Mouse (Mus musculus) hindbrain, postnatal 0 days (tissue): ENCODE data around the gene Rsf1. TPM values are rescaled to one million over a fixed set of nuclear protein-coding genes. Genes with fewer than 3 reads are reported as not detected.

Experiments used
- ATAC-seq: fragments of 200-750 bp; cut with Nextera tagmentation; 2 replicates; pipeline ENCODE4 v1.8.0; 2017; ENCODE audit warnings: mild to moderate bottlenecking, moderate TSS enrichment, moderate library complexity
- DNase-seq: peaks from one replicate; pipeline ENCODE4 v3.0.0-alpha.2; 2015; ENCODE audit warnings: low spot score
- H3K27ac ChIP-seq: fragments of 300-500 bp; sonication (generic); 2 replicates; pipeline ENCODE4 v1.5.1; 2014; ENCODE audit warnings: mild to moderate bottlenecking
- H3K27me3 ChIP-seq: fragments of 300-500 bp; sonication (generic); 2 replicates; pipeline ENCODE4 v1.6.1; 2014; ENCODE audit warnings: low read length, mixed read lengths; ENCODE audit not compliant: insufficient read depth
- H3K36me3 ChIP-seq: fragments of 300-500 bp; sonication (generic); 2 replicates; pipeline ENCODE4 v1.6.1; 2014; ENCODE audit warnings: low read length, mixed read lengths; ENCODE audit not compliant: insufficient read depth
- H3K4me1 ChIP-seq: fragments of 300-500 bp; sonication (generic); 2 replicates; pipeline ENCODE4 v1.6.1; 2014; ENCODE audit warnings: antibody characterized with exemption, low read length, mixed read lengths; ENCODE audit not compliant: insufficient read depth
- H3K4me2 ChIP-seq: fragments of 300-500 bp; sonication (generic); 2 replicates; pipeline ENCODE4 v1.6.1; 2014; ENCODE audit warnings: low read depth, mild to moderate bottlenecking, low read length, moderate library complexity, mixed read lengths
- H3K4me3 ChIP-seq: fragments of 300-500 bp; sonication (generic); 2 replicates; pipeline ENCODE4 v1.5.1; 2014; ENCODE audit warnings: low read length
- H3K9ac ChIP-seq: fragments of 300-500 bp; sonication (generic); replicated peaks from 2 replicates; pipeline ENCODE4 v1.6.1; 2014; ENCODE audit warnings: mild to moderate bottlenecking, low read length, moderate library complexity, mixed read lengths
- H3K9me3 ChIP-seq: fragments of 300-500 bp; sonication (generic); 2 replicates; pipeline ENCODE4 v1.6.1; 2016; ENCODE audit warnings: low read length, mixed read lengths
- CTCF ChIP-seq: IDR thresholded peaks from 2 replicates; pipeline ENCODE4 v1.5.1; 2016; ENCODE audit warnings: antibody characterized with exemption, control low read depth, low read depth
- WGBS: fragments of 180-500 bp; shearing (Covaris S2); extraction: QIAGEN DNeasy Blood & Tissue Kit; methylation state at CpG from one replicate; pipeline ENCODE4 v1.1.7; 2014; 5-methylcytosine and 5-hydroxymethylcytosine counted together
- polyA plus RNA-seq: library from polyadenylated mRNA; unstranded; fragments of >200 nt; fragmentation: Nextera tagmentation; extraction: Ambion mirVana; gene quantifications from 2 replicates; pipeline ENCODE4 v1.2.1, GENCODE M21; 2015
- total RNA-seq: library from RNA; depleted of rRNA; stranded (reverse); fragments of >200 nt; gene quantifications from 2 replicates; pipeline ENCODE4 v1.2.3, GENCODE M21; 2014; rRNA removed

Rsf1 gene
- total RNA-seq: 16.7 and 18.2 TPM in 2 replicates
- 26.3 and 27.6 TPM in 2 replicates for polyA plus RNA-seq

- peak; percentile 98 for ATAC-seq
- under 1% methylated on average over 50 of the region's 68 CpGs for WGBS
- H3K9ac ChIP-seq: peak within 1 kb of the TSS; percentile 100
- no peaks in the 10 kb centered on the region for H3K4me1 ChIP-seq
- H3K27ac ChIP-seq: peak within 1 kb of the TSS; percentile 99
- peak; percentile 74 for TF ChIP-seq CTCF
- no peaks in the 10 kb centered on the region for H3K9me3 ChIP-seq
- peak within 1 kb of the TSS; percentile 91 for H3K4me3 ChIP-seq
- peak; percentile 97 for DNase-seq
- H3K36me3 ChIP-seq: no peaks in the 10 kb centered on the region
- no peaks in the 10 kb centered on the region for H3K27me3 ChIP-seq
- peak within 1 kb of the TSS; percentile 77 for H3K4me2 ChIP-seq
These were observed at the start of gene Rsf1, which contains the start of gene Aamdc for GRCm38 (mm10) chr7:97579067-97579975. Gene Rsf1, plus strand, starts transcription at chr7:97579889. Gene Aamdc, minus strand, starts transcription at chr7:97579497.

GRCm38 (mm10) chr7:97535531-97535930 lies 44.2 kb upstream of the Rsf1 start:
- 85% methylated on average over 5 of the region's 5 CpGs for whole genome bisulfite sequencing
- TF ChIP-seq CTCF: no peak
- ATAC-seq (no peak), DNase-seq (no peak)
- H3K4me2 ChIP-seq: no peak overlapping the region
- no peak overlapping the region for H3K4me3 ChIP-seq
- H3K9ac ChIP-seq: no peak overlapping the region
- H3K27ac ChIP-seq: no peak overlapping the region
- H3K36me3 ChIP-seq: peaks cover 52% of the 10 kb centered on the region
- no peaks in the 10 kb centered on the region for H3K4me1 ChIP-seq
- H3K27me3 ChIP-seq: no peaks in the 10 kb centered on the region
- no peaks in the 10 kb centered on the region for H3K9me3 ChIP-seq

GRCm38 (mm10) chr7:97536571-97536970 lies 43.1 kb upstream of the Rsf1 start:
- Histone ChIP-seq H3K4me3 (no peak overlapping the region), H3K36me3 (peaks cover 56% of the 10 kb centered on the region), H3K4me2 (no peak overlapping the region), H3K27me3 (no peaks in the 10 kb centered on the region), H3K9me3 (no peaks in the 10 kb centered on the region), H3K9ac (no peak overlapping the region), H3K27ac (no peak overlapping the region), H3K4me1 (no peaks in the 10 kb centered on the region)
- no peak for TF ChIP-seq CTCF
- no peak for DNase-seq
- 94% methylated on average over 5 of the region's 5 CpGs for WGBS
- no peak for ATAC-seq

- 71% methylated on average over 2 of the region's 2 CpGs for WGBS
- no peak overlapping the region for H3K27ac ChIP-seq
- H3K9me3 ChIP-seq: no peaks in the 10 kb centered on the region
- H3K9ac ChIP-seq: no peak overlapping the region
- no peak for TF ChIP-seq CTCF
- H3K36me3 ChIP-seq: peaks cover 18% of the 10 kb centered on the region
- DNase-seq: no peak
- ATAC-seq: no peak
- no peak overlapping the region for H3K4me3 ChIP-seq
- H3K27me3 ChIP-seq: no peaks in the 10 kb centered on the region
- no peak overlapping the region for H3K4me2 ChIP-seq
- no peaks in the 10 kb centered on the region for H3K4me1 ChIP-seq
These were observed 33.2 kb upstream of the Rsf1 start for GRCm38 (mm10) chr7:97546462-97546861.

- Histone ChIP-seq H3K4me3 (no peak overlapping the region), H3K9ac (no peak overlapping the region), H3K27me3 (no peaks in the 10 kb centered on the region), H3K27ac (no peak overlapping the region), H3K36me3 (no peaks in the 10 kb centered on the region), H3K4me2 (no peak overlapping the region), H3K4me1 (no peaks in the 10 kb centered on the region), H3K9me3 (no peaks in the 10 kb centered on the region)
- no peak for TF ChIP-seq CTCF
- WGBS: 93% methylated on average over 10 of the region's 10 CpGs
- ATAC-seq (no peak), DNase-seq (no peak)
These were observed 30.4 kb upstream of the Rsf1 start for GRCm38 (mm10) chr7:97549301-97549700.

GRCm38 (mm10) chr7:97550673-97551072 lies 29.0 kb upstream of the Rsf1 start:
- Histone ChIP-seq H3K36me3 (no peaks in the 10 kb centered on the region), H3K9me3 (no peaks in the 10 kb centered on the region), H3K4me1 (no peaks in the 10 kb centered on the region), H3K9ac (no peak overlapping the region), H3K4me3 (no peak overlapping the region), H3K27me3 (no peaks in the 10 kb centered on the region), H3K4me2 (no peak overlapping the region), H3K27ac (no peak overlapping the region)
- WGBS: 93% methylated on average over 9 of the region's 9 CpGs
- ATAC-seq: no peak
- no peak for DNase-seq
- no peak for TF ChIP-seq CTCF

GRCm38 (mm10) chr7:97563576-97563975 lies 16.1 kb upstream of the Rsf1 start:
- no peak for TF ChIP-seq CTCF
- no peaks in the 10 kb centered on the region for H3K27me3 ChIP-seq

More at GRCm38 (mm10) chr7:97563576-97563975, 16.1 kb upstream of the Rsf1 start:
- no peak for ATAC-seq
- no peak overlapping the region for H3K9ac ChIP-seq
- H3K9me3 ChIP-seq: no peaks in the 10 kb centered on the region
- no peak overlapping the region for H3K4me2 ChIP-seq
- no peaks in the 10 kb centered on the region for H3K36me3 ChIP-seq
- H3K27ac ChIP-seq: no peak overlapping the region
- H3K4me1 ChIP-seq: no peaks in the 10 kb centered on the region
- DNase-seq: no peak
- 90% methylated on average over 2 of the region's 2 CpGs for WGBS
- H3K4me3 ChIP-seq: no peak overlapping the region
